Mouse (Mus musculus) forebrain, embryonic 16.5 days (tissue): ENCODE measurements around the gene Scnn1a. TPM values are rescaled to one million over a fixed set of nuclear protein-coding genes. Genes with fewer than 3 reads are reported as not detected.

Source experiments
- ATAC-seq: fragments of 200-750 bp; cut with Nextera tagmentation; 2 replicates; pipeline ENCODE4 v1.8.0; 2017; ENCODE audit warnings: mild to moderate bottlenecking, moderate library complexity
- H3K27ac ChIP-seq: fragments of 300-500 bp; sonication (generic); 2 replicates; pipeline ENCODE4 v1.5.1; 2014; ENCODE audit warnings: low read length, control low read depth
- H3K27me3 ChIP-seq: fragments of 300-500 bp; sonication (generic); replicated peaks from 2 replicates; pipeline ENCODE4 v1.6.1; 2014; ENCODE audit warnings: low read length; ENCODE audit not compliant: control insufficient read depth, insufficient read depth
- H3K36me3 ChIP-seq: fragments of 300-500 bp; sonication (generic); 2 replicates; pipeline ENCODE4 v1.6.1; 2014; ENCODE audit not compliant: control insufficient read depth, insufficient read depth
- H3K4me1 ChIP-seq: fragments of 300-500 bp; sonication (generic); replicated peaks from 2 replicates; pipeline ENCODE4 v1.6.1; 2014; ENCODE audit warnings: low read length; ENCODE audit not compliant: control insufficient read depth, insufficient read depth
- H3K4me2 ChIP-seq: fragments of 300-500 bp; sonication (generic); 2 replicates; pipeline ENCODE4 v1.6.1; 2014; ENCODE audit warnings: mild to moderate bottlenecking, low read length, control low read depth
- H3K4me3 ChIP-seq: fragments of 300-500 bp; sonication (generic); replicated peaks from 2 replicates; pipeline ENCODE4 v1.5.1; 2014; ENCODE audit warnings: mild to moderate bottlenecking, low read length, control low read depth
- H3K9ac ChIP-seq: fragments of 300-500 bp; sonication (generic); replicated peaks from 2 replicates; pipeline ENCODE4 v1.6.1; 2014; ENCODE audit warnings: low read depth, low read length, control low read depth
- H3K9me3 ChIP-seq: fragments of 300-500 bp; sonication (generic); 2 replicates; pipeline ENCODE4 v1.6.1; 2016; ENCODE audit warnings: low read length; ENCODE audit not compliant: control insufficient read depth
- WGBS: fragments of 180-500 bp; shearing (Covaris S2); extraction: QIAGEN DNeasy Blood & Tissue Kit; methylation state at CpG from one replicate; pipeline ENCODE4 v1.1.7; 2014; 5-methylcytosine and 5-hydroxymethylcytosine counted together
- polyA plus RNA-seq: library from polyadenylated mRNA; unstranded; fragments of >200 nt; fragmentation: Nextera tagmentation; extraction: Ambion mirVana; gene quantifications from 2 replicates; pipeline ENCODE4 v1.2.1, GENCODE M21; 2015

Gene Scnn1a
- polyA plus RNA-seq, 1 experiment from 2014 or later, result 0.39 TPM

GRCm38 (mm10) chr6:125380372-125381360 is 60.2 kb downstream of the Scnn1a start, which contains the start of gene Plekhg6:
Gene Plekhg6 (minus strand): TSS chr6:125380793.
- ATAC-seq, result no peak
- no peak within 1 kb of the TSS for H3K9ac ChIP-seq
- H3K27me3 ChIP-seq, result peaks cover 35% of the 10 kb centered on the region
- peak within 1 kb of the TSS; percentile 49 for H3K4me2 ChIP-seq
- H3K4me3 ChIP-seq, result peak within 1 kb of the TSS; percentile 17
- H3K36me3 ChIP-seq, result no peaks in the 10 kb centered on the region
- H3K27ac ChIP-seq, result no peak within 1 kb of the TSS
- peaks cover 8% of the 10 kb centered on the region for H3K4me1 ChIP-seq
- 11% methylated on average over 38 of the region's 40 CpGs for WGBS
- no peaks in the 10 kb centered on the region for H3K9me3 ChIP-seq

- Histone ChIP-seq H3K4me3 (no peak overlapping the region), H3K27me3 (peaks cover 35% of the 10 kb centered on the region), H3K36me3 (no peaks in the 10 kb centered on the region), H3K27ac (no peak overlapping the region), H3K4me2 (no peak overlapping the region), H3K9me3 (no peaks in the 10 kb centered on the region), H3K4me1 (peaks cover 8% of the 10 kb centered on the region), H3K9ac (no peak overlapping the region)
- WGBS, result 82% methylated on average over 2 of the region's 2 CpGs
- no peak for ATAC-seq
These were observed 61.6 kb downstream of the Scnn1a start for GRCm38 (mm10) chr6:125382024-125382423.

- Histone ChIP-seq H3K9ac (no peak overlapping the region), H3K36me3 (no peaks in the 10 kb centered on the region), H3K27me3 (peaks cover 14% of the 10 kb centered on the region), H3K4me1 (peaks cover 3% of the 10 kb centered on the region), H3K4me3 (no peak overlapping the region), H3K9me3 (no peaks in the 10 kb centered on the region), H3K27ac (no peak overlapping the region), H3K4me2 (no peak overlapping the region)
- ATAC-seq, result 0 out of 2 replicates have a peak, but pooled peaks have one; percentile 26
- WGBS, result 64% methylated on average over 11 of the region's 11 CpGs
These were observed 64.9 kb downstream of the Scnn1a start for GRCm38 (mm10) chr6:125385066-125385974.

GRCm38 (mm10) chr6:125386080-125386479 is 65.6 kb downstream of the Scnn1a start:
- ATAC-seq, result no peak
- Histone ChIP-seq H3K27ac (no peak overlapping the region), H3K4me2 (no peak overlapping the region), H3K4me1 (no peaks in the 10 kb centered on the region), H3K27me3 (peaks cover 7% of the 10 kb centered on the region), H3K36me3 (no peaks in the 10 kb centered on the region), H3K4me3 (no peak overlapping the region), H3K9ac (no peak overlapping the region), H3K9me3 (no peaks in the 10 kb centered on the region)
- 77% methylated on average over 6 of the region's 6 CpGs for WGBS

DNA sequence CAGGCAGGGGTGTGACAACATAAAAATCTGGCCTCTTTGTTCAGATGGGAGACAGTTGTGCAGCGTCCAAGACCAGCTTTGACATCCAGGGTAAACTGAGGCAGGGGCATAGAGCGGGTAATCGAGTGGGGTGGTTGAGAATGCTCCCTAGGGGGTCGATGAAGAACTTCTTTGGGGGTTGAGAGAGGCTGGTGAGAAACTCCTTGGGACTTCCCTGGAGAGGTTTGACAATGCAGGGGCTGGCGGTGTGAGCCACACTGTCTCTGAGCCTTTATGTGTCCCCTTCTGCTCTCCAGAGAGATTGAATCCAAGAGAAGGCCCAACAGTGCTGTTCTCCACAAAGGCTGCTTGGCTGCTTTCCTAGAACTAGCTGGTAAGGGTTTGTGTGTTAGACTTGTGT is 69.4 kb downstream of the Scnn1a start:
- no peak for ATAC-seq
- Histone ChIP-seq H3K4me1 (no peaks in the 10 kb centered on the region), H3K9ac (no peak overlapping the region), H3K4me2 (no peak overlapping the region), H3K27me3 (no peaks in the 10 kb centered on the region), H3K27ac (no peak overlapping the region), H3K36me3 (no peaks in the 10 kb centered on the region), H3K9me3 (no peaks in the 10 kb centered on the region), H3K4me3 (no peak overlapping the region)
- WGBS, result 87% methylated on average over 5 of the region's 5 CpGs

Other genes starting within 250 kb of the Scnn1a start
- gene Chd4, start 224.7 kb upstream of the Scnn1a start, polyA plus RNA-seq, result 78.1 and 79.8 TPM in 2 replicates
- 54.4 and 55.3 TPM in 2 replicates for gene Nop2, start 188.8 kb upstream of the Scnn1a start, polyA plus RNA-seq
- 17.3 and 19.3 TPM in 2 replicates for gene Iffo1, start 175.4 kb upstream of the Scnn1a start, polyA plus RNA-seq
- gene Gapdh, start 154.2 kb upstream of the Scnn1a start, polyA plus RNA-seq, result 1,297 and 1,346 TPM in 2 replicates
- gene Ncapd2, start 129.0 kb upstream of the Scnn1a start, polyA plus RNA-seq, result 91.4 and 91.6 TPM in 2 replicates
- 137 and 140 TPM in 2 replicates for gene Mrpl51, start 128.9 kb upstream of the Scnn1a start, polyA plus RNA-seq
- gene Vamp1, start 105.1 kb upstream of the Scnn1a start, polyA plus RNA-seq, result 5.5 and 7.3 TPM in 2 replicates
- gene Tapbpl, start 88.8 kb upstream of the Scnn1a start, polyA plus RNA-seq, result 3.8 and 4.5 TPM in 2 replicates
- gene Cd27, start 83.6 kb upstream of the Scnn1a start, polyA plus RNA-seq, result 1.8 TPM in 1 of 2 replicates, not detected in the other
- not detected in 2 replicates for gene Tuba3a, start 34.6 kb upstream of the Scnn1a start, polyA plus RNA-seq
- gene Ltbr, start 6.8 kb upstream of the Scnn1a start, polyA plus RNA-seq, result 10.4 and 11.6 TPM in 2 replicates
- gene Tnfrsf1a, start 28.7 kb downstream of the Scnn1a start, polyA plus RNA-seq, result 13.2 and 18.2 TPM in 2 replicates
- gene Plekhg6, start 60.1 kb downstream of the Scnn1a start, polyA plus RNA-seq, result 0.07 TPM in 1 of 2 replicates, not detected in the other
- gene Cd9, start 174.1 kb downstream of the Scnn1a start, polyA plus RNA-seq, result 78.4 and 101 TPM in 2 replicates
- 6.3 and 9.8 TPM in 2 replicates for gene Vwf, start 226.1 kb downstream of the Scnn1a start, polyA plus RNA-seq